Mouse (Mus musculus) kidney, adult 2 months (tissue): ENCODE measurements around the gene Fmnl1.

Source experiments
- CTCF ChIP-seq: fragments of 200-500 bp; conservative IDR thresholded peaks from 2 replicates; pipeline ENCODE4 v1.5.1; 2011; ENCODE audit warnings: low read depth, mild to moderate bottlenecking, control low read depth, low read length, moderate library complexity, mixed read lengths; ENCODE audit not compliant: insufficient read depth, insufficient read length
- POLR2A ChIP-seq: fragments of 200-500 bp; IDR thresholded peaks from one replicate; pipeline ENCODE4 v1.6.1; 2011; ENCODE audit warnings: low read depth, low read length, control low read depth

DNA sequence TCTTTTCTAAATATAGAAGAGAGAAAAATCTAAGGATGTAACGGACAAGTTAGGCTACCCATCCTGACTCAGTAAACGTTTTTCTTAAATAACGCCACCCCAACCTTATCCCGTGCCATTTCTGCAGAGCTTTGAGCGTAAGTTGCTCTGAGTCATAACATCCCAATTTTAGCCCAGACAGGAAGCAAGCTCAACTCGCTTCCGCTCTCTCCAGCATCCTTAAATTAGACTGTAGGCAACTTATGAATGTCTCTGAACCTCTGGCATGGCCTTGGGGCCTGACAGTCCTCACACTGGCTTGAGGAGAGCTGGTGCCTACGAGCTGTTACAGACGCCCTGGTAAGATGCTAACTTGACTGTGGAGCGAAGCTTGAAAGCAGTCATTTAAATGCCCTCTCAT, 52.5 kb downstream of the Fmnl1 start:
- no peak for TF ChIP-seq CTCF
- no peak for TF ChIP-seq POLR2A
